Mouse (Mus musculus) right cerebral cortex, postnatal 25 days (tissue): ENCODE measurements around the gene Ccdc50.
A peak's percentile ranks its signal among the peaks of the same experiment; 100 is the strongest.

Source experiments
- DNase-seq: peaks from one replicate; pipeline ENCODE4 v3.0.0; 2022

Gene Ccdc50

GRCm38 (mm10) chr16:27396951-27397350, 8.3 kb downstream of the Ccdc50 start:
- DNase-seq: no peak

- DNase-seq: no peak
Measured at GRCm38 (mm10) chr16:27399026-27399718, 10.5 kb downstream of the Ccdc50 start.

GRCm38 (mm10) chr16:27399719-27400253, 11.1 kb downstream of the Ccdc50 start:
- no peak for DNase-seq

GRCm38 (mm10) chr16:27401579-27401978, 12.9 kb downstream of the Ccdc50 start:
- no peak for DNase-seq

- DNase-seq: no peak
Measured at GRCm38 (mm10) chr16:27404107-27404506, 15.4 kb downstream of the Ccdc50 start.

GRCm38 (mm10) chr16:27416937-27417584, 28.4 kb downstream of the Ccdc50 start:
- DNase-seq: no peak

- no peak for DNase-seq
Measured at GRCm38 (mm10) chr16:27417632-27418031, 29.0 kb downstream of the Ccdc50 start.

GRCm38 (mm10) chr16:27420982-27421381, 32.3 kb downstream of the Ccdc50 start:
- DNase-seq: no peak

- no peak for DNase-seq
Measured at GRCm38 (mm10) chr16:27435034-27435433, 46.4 kb downstream of the Ccdc50 start.

GRCm38 (mm10) chr16:27443941-27444340, 55.3 kb downstream of the Ccdc50 start:
- no peak for DNase-seq

- no peak for DNase-seq
Measured at GRCm38 (mm10) chr16:27449360-27449759, 60.7 kb downstream of the Ccdc50 start.

GRCm38 (mm10) chr16:27450655-27451054, 62.0 kb downstream of the Ccdc50 start:
- no peak for DNase-seq

- DNase-seq: no peak
Measured at GRCm38 (mm10) chr16:27453396-27453795, 64.7 kb downstream of the Ccdc50 start.

GRCm38 (mm10) chr16:27453823-27454222, 65.2 kb downstream of the Ccdc50 start:
- DNase-seq: no peak

GRCm38 (mm10) chr16:27457273-27457672, 68.6 kb downstream of the Ccdc50 start:
- peak; percentile 72 for DNase-seq

- DNase-seq: peak; percentile 23
Measured at GRCm38 (mm10) chr16:27468731-27469130, 80.1 kb downstream of the Ccdc50 start.

- no peak for DNase-seq
Measured at GRCm38 (mm10) chr16:27471389-27471788, 82.7 kb downstream of the Ccdc50 start.

- no peak for DNase-seq
Measured at GRCm38 (mm10) chr16:27483834-27484233, 95.2 kb downstream of the Ccdc50 start.
